10 mouse cellular contexts compared by ENCODE assay signal in the genomic region with DNA sequence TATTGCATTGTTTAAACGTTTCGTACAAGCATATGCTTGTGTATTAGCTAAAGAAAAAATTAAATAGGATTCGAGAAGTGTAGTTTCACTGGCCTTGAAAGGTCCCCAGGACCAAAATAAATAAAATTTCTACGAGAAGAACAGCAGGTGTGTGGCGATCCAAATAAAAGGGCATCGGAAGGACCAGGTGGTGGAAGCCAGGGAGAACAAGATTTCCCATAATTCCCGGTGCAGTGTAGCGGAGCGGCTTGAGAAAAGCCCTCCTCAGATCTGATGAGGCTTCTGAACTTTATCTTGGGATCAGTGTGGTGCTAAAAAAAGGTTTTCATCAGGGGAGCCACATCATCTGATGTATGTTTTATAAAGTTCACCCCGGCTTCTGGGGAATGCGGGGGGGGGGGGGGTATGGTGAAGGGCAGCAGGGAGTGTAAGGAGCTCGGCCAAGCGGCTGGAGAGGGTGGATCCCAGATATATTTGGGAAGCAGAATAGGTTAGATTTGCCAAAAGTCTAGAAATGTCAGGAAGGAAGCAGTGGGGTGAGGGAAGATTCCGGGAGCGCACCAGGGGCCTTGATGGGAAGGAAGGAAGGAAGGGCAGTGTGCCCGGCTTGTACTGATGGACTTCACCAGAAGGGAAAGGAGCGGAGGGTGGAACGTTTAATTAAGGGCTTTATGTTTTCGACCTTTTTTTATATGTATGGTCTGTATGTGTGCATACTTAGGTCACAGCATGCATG. TPM values are rescaled to one million over a fixed set of nuclear protein-coding genes. Genes with fewer than 3 reads are reported as not detected.
A peak's percentile ranks its signal among the peaks of the same experiment; 100 is the strongest.
DNase-seq lines count a peak whose midpoint lies in the region; ATAC-seq and TF ChIP-seq lines count a peak whose summit lies in the region.
"Had no signal": no experiment of that assay in that cellular context is flagged by ENCODE, and none has a peak within 500 bp of the region (broad histone marks: within the 10 kb centered on the region; RNA-seq: fewer than 3 reads in every experiment).

No protein-coding gene starts in this region.

- no peaks in the 10 kb centered on the region for H3K36me3 ChIP-seq in heart, embryonic 12.5 days
- peaks cover 0 to 23% of the 10 kb centered on the region in 2 experiments; a peak in 2 of 4 replicates for H3K36me3 ChIP-seq in MEL (ENCODE audit: control insufficient read depth in 1 of 2, insufficient read depth in 2 of 2, low read length in 2 of 2)
- H3K36me3 ChIP-seq in forebrain, postnatal 0 days (ENCODE audit: insufficient read depth), result no peaks in the 10 kb centered on the region
- H3K36me3 ChIP-seq in liver, embryonic 15.5 days (replicated peaks), result no peaks in the 10 kb centered on the region

- H3K4me3 ChIP-seq in heart, embryonic 12.5 days, result no peak overlapping the region; the same call in 1 of the 2 replicates
- H3K4me3 ChIP-seq in MEL (ENCODE audit: control insufficient read depth in 1 of 2, insufficient read depth in 1 of 2, low read depth in 2 of 2, low read length in 2 of 2), result peak overlapping the region; percentile 41 to 77
- no peak overlapping the region for H3K4me3 ChIP-seq in forebrain, postnatal 0 days (ENCODE audit: low read depth, low read length)
- H3K4me3 ChIP-seq in liver, embryonic 15.5 days (replicated peaks), result peak overlapping the region; percentile 76
- H3K4me3 ChIP-seq in layer of hippocampus, adult 2 months, result no peak overlapping the region; the same call in 1 of the 2 replicates

- TF ChIP-seq POLR2A in MEL (IDR thresholded peaks at IDR 0.05; ENCODE audit: control insufficient read depth in 1 of 2, insufficient read depth in 1 of 2, low read depth in 1 of 2, low read length in 2 of 2, poor library complexity in 1 of 2), result no peak

- no peaks in the 10 kb centered on the region for H3K27me3 ChIP-seq in heart, embryonic 12.5 days (replicated peaks)
- H3K27me3 ChIP-seq in MEL (ENCODE audit: control insufficient read depth in 1 of 2, insufficient read depth in 2 of 2, low read length in 2 of 2), result no peaks in the 10 kb centered on the region
- no peaks in the 10 kb centered on the region for H3K27me3 ChIP-seq in forebrain, postnatal 0 days (ENCODE audit: insufficient read depth, low read length)
- H3K27me3 ChIP-seq in liver, embryonic 15.5 days, result no peaks in the 10 kb centered on the region
- H3K27me3 ChIP-seq: CH12.LX had no signal

- WGBS in heart, embryonic 12.5 days, result 64% methylated on average over 19 of the region's 19 CpGs
- 71% methylated on average over 19 of the region's 19 CpGs for WGBS in forebrain, postnatal 0 days
- 43% methylated on average over 19 of the region's 19 CpGs for WGBS in liver, embryonic 15.5 days (ENCODE audit: insufficient replicate concordance)

- peaks cover 22% of the 10 kb centered on the region; the same call in 1 of the 2 replicates for H3K4me1 ChIP-seq in heart, embryonic 12.5 days (replicated peaks)
- peaks cover 14 to 28% of the 10 kb centered on the region in 2 experiments for H3K4me1 ChIP-seq in MEL (ENCODE audit: control insufficient read depth in 1 of 2, insufficient read depth in 2 of 2, low read length in 2 of 2)
- 0 out of 2 replicates have a peak, but pooled peaks cover 9% of the 10 kb centered on the region for H3K4me1 ChIP-seq in forebrain, postnatal 0 days (ENCODE audit: insufficient read depth)
- H3K4me1 ChIP-seq in liver, embryonic 15.5 days (replicated peaks), result peaks cover 55% of the 10 kb centered on the region

- H3K9me3 ChIP-seq in heart, embryonic 12.5 days (replicated peaks), result no peaks in the 10 kb centered on the region
- H3K9me3 ChIP-seq in MEL (replicated peaks; ENCODE audit: insufficient read depth, low read length), result no peaks in the 10 kb centered on the region
- H3K9me3 ChIP-seq in forebrain, postnatal 0 days (ENCODE audit: low read length), result no peaks in the 10 kb centered on the region
- no peaks in the 10 kb centered on the region for H3K9me3 ChIP-seq in liver, embryonic 15.5 days (replicated peaks)

- TF ChIP-seq RAD21 in MEL (IDR thresholded peaks at IDR 0.05; ENCODE audit: low read depth, low read length), result no peak

- no peak for TF ChIP-seq CTCF in MEL (IDR thresholded peaks at IDR 0.05 in 2 of 3, conservative IDR thresholded peaks at IDR 0.05 in 1 of 3; ENCODE audit: control insufficient read depth in 1 of 3, insufficient read depth in 1 of 3, low read depth in 2 of 3, low read length in 3 of 3, poor library complexity in 1 of 3, severe bottlenecking in 1 of 3)
- no peak for TF ChIP-seq CTCF in forebrain, postnatal 0 days (IDR thresholded peaks at IDR 0.05; ENCODE audit: low read depth)
- no peak for TF ChIP-seq CTCF in layer of hippocampus, adult 2 months (conservative IDR thresholded peaks at IDR 0.05)

- DNase-seq in heart, adult 8-10 months (ENCODE audit: low spot score), result no peak
- peak; percentile 66 for DNase-seq in MEL (ENCODE audit: low read depth, low spot score)
- no peak for DNase-seq in forebrain, postnatal 0 days
- DNase-seq in urinary bladder, postnatal 25 days (ENCODE audit: low spot score), result no peak
- DNase-seq in layer of hippocampus, adult 2 months (ENCODE audit: low spot score in 2 of 2), result no peak
- no peak for DNase-seq in layer of hippocampus, postnatal 10 days (ENCODE audit: low spot score in 2 of 2)
- DNase-seq: embryo, embryonic 11 days had no signal

- no peak overlapping the region for H3K27ac ChIP-seq in heart, embryonic 12.5 days (ENCODE audit: poor library complexity, severe bottlenecking)
- H3K27ac ChIP-seq in MEL (ENCODE audit: control insufficient read depth, low read depth, low read length), result peak overlapping the region; percentile 95
- no peak overlapping the region for H3K27ac ChIP-seq in forebrain, postnatal 0 days (ENCODE audit: low read depth, low read length)
- H3K27ac ChIP-seq in liver, embryonic 15.5 days (replicated peaks), result peak overlapping the region; percentile 96
- H3K27ac ChIP-seq in layer of hippocampus, adult 2 months, result no peak overlapping the region

- TF ChIP-seq EP300 in MEL (IDR thresholded peaks at IDR 0.05; ENCODE audit: low read depth in 1 of 2, low read length in 2 of 2), result no peak

- no peak for ATAC-seq in heart, embryonic 12.5 days (ENCODE audit: insufficient number of reproducible peaks, low FRiP score)
- ATAC-seq in forebrain, postnatal 0 days, result no peak
- no peak for ATAC-seq in liver, embryonic 15.5 days (ENCODE audit: insufficient read depth)

- H3K4me2 ChIP-seq in heart, embryonic 12.5 days, result peak overlapping the region; percentile 43
- peak overlapping the region; percentile 71; the same call in 1 of the 2 replicates for H3K4me2 ChIP-seq in forebrain, postnatal 0 days (ENCODE audit: low read depth)
- H3K4me2 ChIP-seq in liver, embryonic 15.5 days, result peak overlapping the region; percentile 96

- peaks cover 3% of the 10 kb centered on the region; the same call in 1 of the 2 replicates for H3K79me2 ChIP-seq in MEL (ENCODE audit: control insufficient read depth, insufficient read depth, low read length, poor library complexity)

- H3K9ac ChIP-seq in heart, embryonic 12.5 days, result no peak overlapping the region
- H3K9ac ChIP-seq in MEL (ENCODE audit: control insufficient read depth, low read depth, low read length, poor library complexity, severe bottlenecking), result peak overlapping the region; percentile 73
- 0 out of 2 replicates have a peak overlapping the region, but pooled peaks have one; percentile 89 for H3K9ac ChIP-seq in forebrain, postnatal 0 days
- peak overlapping the region; percentile 49 for H3K9ac ChIP-seq in liver, embryonic 15.5 days

RNA-seq across cellular contexts. Expression of gene 4930519P11Rik, which starts 1.8 kb away (rescaled TPM):
- polyA plus RNA-seq in heart, embryonic 12.5 days (2016; fragmentation: Nextera tagmentation; extraction: Ambion mirVana), result 0.64 TPM in 1 of 2 replicates, not detected in the other
- not detected for total RNA-seq in heart, adult 8-10 months (2022)
- not detected in 2 replicates for total RNA-seq in MEL (2012; rRNA removed)
- polyA plus RNA-seq in MEL (2012; ENCODE audit: insufficient read depth in 1 of 2, insufficient read length in 2 of 2, low read depth in 1 of 2, low replicate concordance in 2 of 2, missing spikeins in 1 of 2), result under 1 TPM in 1 of 2 experiments, not detected in 1; 0.22 TPM
- total RNA-seq in forebrain, postnatal 0 days (2014; rRNA removed), result 1.1 TPM in 1 of 2 replicates, not detected in the other
- 0.64 TPM in 1 of 2 replicates, not detected in the other for polyA plus RNA-seq in forebrain, postnatal 0 days (2015; fragmentation: Nextera tagmentation; extraction: Ambion mirVana)
- not detected in 2 replicates for polyA plus RNA-seq in liver, embryonic 15.5 days (2015; fragmentation: Nextera tagmentation; extraction: Ambion mirVana)
- total RNA-seq in layer of hippocampus, adult 2 months (2021), result not detected
- under 1 TPM in 1 of 2 experiments, not detected in 1; 0.76 TPM for total RNA-seq in layer of hippocampus, postnatal 10 days (2021)
- total RNA-seq: CH12.LX had no signal

RNA-seq across cellular contexts. Expression of gene Zfp341, which starts 1.9 kb away (rescaled TPM):
- polyA plus RNA-seq in heart, embryonic 12.5 days (2016; fragmentation: Nextera tagmentation; extraction: Ambion mirVana), result 0.78 and 0.82 TPM in 2 replicates
- total RNA-seq in heart, adult 8-10 months (2022), result 1 to 10 TPM; 2.4 to 4.3 (median 2.7) TPM
- total RNA-seq in MEL (2012; rRNA removed), result 2.0 TPM in 2 replicates
- 1 to 10 TPM in 1 of 2 experiments, not detected in 1; 6.3 TPM for polyA plus RNA-seq in MEL (2012; ENCODE audit: insufficient read depth in 1 of 2, insufficient read length in 2 of 2, low read depth in 1 of 2, low replicate concordance in 2 of 2, missing spikeins in 1 of 2)
- total RNA-seq in forebrain, postnatal 0 days (2014; rRNA removed), result 8.8 and 10.2 TPM in 2 replicates
- 1.3 and 1.4 TPM in 2 replicates for polyA plus RNA-seq in forebrain, postnatal 0 days (2015; fragmentation: Nextera tagmentation; extraction: Ambion mirVana)
- 2.6 TPM in 2 replicates for polyA plus RNA-seq in liver, embryonic 15.5 days (2015; fragmentation: Nextera tagmentation; extraction: Ambion mirVana)
- total RNA-seq in layer of hippocampus, adult 2 months (2021), result 10 to 100 TPM in 1 of 2 experiments, 1 to 10 TPM in 1; 9.1 to 10.8 TPM
- 10 to 100 TPM in 1 of 2 experiments, 1 to 10 TPM in 1; 9.8 to 12.2 TPM for total RNA-seq in layer of hippocampus, postnatal 10 days (2021)

RNA-seq across cellular contexts. Expression of gene Pxmp4, which starts 11.5 kb away (rescaled TPM):
- polyA plus RNA-seq in heart, embryonic 12.5 days (2016; fragmentation: Nextera tagmentation; extraction: Ambion mirVana), result 18.9 and 20.5 TPM in 2 replicates
- 10 to 100 TPM; 25.0 to 31.0 (median 27.2) TPM for total RNA-seq in heart, adult 8-10 months (2022)
- 5.9 and 6.8 TPM in 2 replicates for total RNA-seq in MEL (2012; rRNA removed)
- polyA plus RNA-seq in MEL (2012; ENCODE audit: insufficient read depth in 1 of 2, insufficient read length in 2 of 2, low read depth in 1 of 2, low replicate concordance in 2 of 2, missing spikeins in 1 of 2), result 10 to 100 TPM in 1 of 2 experiments, not detected in 1; 12.2 TPM
- total RNA-seq in forebrain, postnatal 0 days (2014; rRNA removed), result 13.2 and 15.0 TPM in 2 replicates
- 16.6 and 17.9 TPM in 2 replicates for polyA plus RNA-seq in forebrain, postnatal 0 days (2015; fragmentation: Nextera tagmentation; extraction: Ambion mirVana)
- polyA plus RNA-seq in liver, embryonic 15.5 days (2015; fragmentation: Nextera tagmentation; extraction: Ambion mirVana), result 34.6 and 43.9 TPM in 2 replicates
- total RNA-seq in layer of hippocampus, adult 2 months (2021), result 10 to 100 TPM; 10.7 to 13.7 TPM
- 10 to 100 TPM; 14.3 to 15.7 TPM for total RNA-seq in layer of hippocampus, postnatal 10 days (2021)

RNA-seq across cellular contexts. Expression of gene Chmp4b, which starts 36.5 kb away (rescaled TPM):
- 23.3 and 24.4 TPM in 2 replicates for polyA plus RNA-seq in heart, embryonic 12.5 days (2016; fragmentation: Nextera tagmentation; extraction: Ambion mirVana)
- 100 to 1,000 TPM; 119 to 132 (median 124) TPM for total RNA-seq in heart, adult 8-10 months (2022)
- total RNA-seq in MEL (2012; rRNA removed), result 118 TPM in 2 replicates
- 100 to 1,000 TPM in 1 of 2 experiments, not detected in 1; 196 TPM for polyA plus RNA-seq in MEL (2012; ENCODE audit: insufficient read depth in 1 of 2, insufficient read length in 2 of 2, low read depth in 1 of 2, low replicate concordance in 2 of 2, missing spikeins in 1 of 2)
- 176 and 191 TPM in 2 replicates for total RNA-seq in forebrain, postnatal 0 days (2014; rRNA removed)
- polyA plus RNA-seq in forebrain, postnatal 0 days (2015; fragmentation: Nextera tagmentation; extraction: Ambion mirVana), result 28.9 and 29.4 TPM in 2 replicates
- 11.7 and 13.9 TPM in 2 replicates for polyA plus RNA-seq in liver, embryonic 15.5 days (2015; fragmentation: Nextera tagmentation; extraction: Ambion mirVana)
- 100 to 1,000 TPM; 206 to 215 TPM for total RNA-seq in layer of hippocampus, adult 2 months (2021)
- total RNA-seq in layer of hippocampus, postnatal 10 days (2021), result 100 to 1,000 TPM; 209 to 213 TPM

RNA-seq across cellular contexts. Expression of gene E2f1, which starts 45.3 kb away (rescaled TPM):
- polyA plus RNA-seq in heart, embryonic 12.5 days (2016; fragmentation: Nextera tagmentation; extraction: Ambion mirVana), result 21.7 and 21.8 TPM in 2 replicates
- 1 to 10 TPM in 1 of 4 experiments, under 1 TPM in 3; 0.25 to 1.2 (median 0.47) TPM for total RNA-seq in heart, adult 8-10 months (2022)
- 14.8 and 17.4 TPM in 2 replicates for total RNA-seq in MEL (2012; rRNA removed)
- 10 to 100 TPM in 1 of 2 experiments, not detected in 1; 41.6 TPM for polyA plus RNA-seq in MEL (2012; ENCODE audit: insufficient read depth in 1 of 2, insufficient read length in 2 of 2, low read depth in 1 of 2, low replicate concordance in 2 of 2, missing spikeins in 1 of 2)
- total RNA-seq in forebrain, postnatal 0 days (2014; rRNA removed), result 2.8 and 3.0 TPM in 2 replicates
- polyA plus RNA-seq in forebrain, postnatal 0 days (2015; fragmentation: Nextera tagmentation; extraction: Ambion mirVana), result 4.7 and 4.9 TPM in 2 replicates
- 19.2 and 23.9 TPM in 2 replicates for polyA plus RNA-seq in liver, embryonic 15.5 days (2015; fragmentation: Nextera tagmentation; extraction: Ambion mirVana)
- 1 to 10 TPM; 5.4 to 5.7 TPM for total RNA-seq in layer of hippocampus, adult 2 months (2021)
- total RNA-seq in layer of hippocampus, postnatal 10 days (2021), result 10 to 100 TPM in 1 of 2 experiments, 1 to 10 TPM in 1; 8.8 to 10.5 TPM

Comparison
In these comparisons a context has a peak if more than half of its experiments do, and no peak if none do; other contexts are left out.
1. H3K27ac ChIP-seq: peak in MEL (single experiment) and liver, embryonic 15.5 days (single experiment); none in heart, embryonic 12.5 days (single experiment), forebrain, postnatal 0 days (single experiment) and layer of hippocampus, adult 2 months (single experiment).
2. H3K4me2 ChIP-seq: peak in every context shown above with its lines; median percentile 96 in liver, embryonic 15.5 days; 71 in forebrain, postnatal 0 days; 43 in heart, embryonic 12.5 days.
3. H3K4me3 ChIP-seq: peak in MEL (2 of 2) and liver, embryonic 15.5 days (single experiment); none in heart, embryonic 12.5 days (single experiment), forebrain, postnatal 0 days (single experiment) and layer of hippocampus, adult 2 months (single experiment).